Mouse (Mus musculus): Measurements from ENCODE around the gene Elmo1. TPM values are rescaled to one million over a fixed set of nuclear protein-coding genes. Genes with fewer than 3 reads are reported as not detected.

Gene Elmo1
- 9.9 and 11.2 TPM in 2 replicates for polyA plus RNA-seq (2015; fragmentation: Nextera tagmentation; extraction: Ambion mirVana)

DNA sequence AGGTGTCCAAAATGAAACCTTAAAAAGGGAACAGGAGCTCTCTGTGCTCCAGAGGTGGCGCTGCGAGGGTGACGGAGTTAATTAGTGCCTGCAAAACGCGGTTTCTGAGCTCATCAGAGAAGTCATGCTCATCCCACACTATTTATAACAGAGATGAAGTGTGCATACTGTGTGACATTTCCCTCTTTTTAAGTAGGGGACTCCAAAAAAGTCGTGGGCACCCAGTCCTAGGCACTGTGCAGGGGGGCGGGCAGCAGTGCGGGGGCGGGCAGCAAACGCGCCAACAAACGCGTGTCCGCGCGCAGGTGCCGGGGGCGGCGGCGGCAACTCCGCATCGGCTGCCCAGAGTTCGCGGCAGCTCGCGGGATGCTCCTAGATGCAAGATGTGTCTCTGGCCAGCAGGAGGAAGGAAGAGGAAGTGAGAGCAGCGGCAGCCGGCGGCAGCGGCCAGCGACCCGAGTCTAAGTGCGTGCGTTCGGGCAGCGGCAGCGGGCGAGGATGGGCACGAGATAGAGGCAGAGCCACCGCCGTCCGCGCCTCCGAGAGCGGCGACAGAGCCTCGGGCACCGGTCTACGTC lies at the start of gene Elmo1:
Gene Elmo1, plus strand, starts transcription at position 464 of the 578 bp plus-strand sequence.
- Histone ChIP-seq H3K9me3 (no peaks in the 10 kb centered on the region), H3K9ac (peak within 1 kb of the TSS; percentile 70), H3K4me2 (peak within 1 kb of the TSS; percentile 93), H3K27ac (peak within 1 kb of the TSS; percentile 78), H3K4me3 (replicated peaks) (peak within 1 kb of the TSS; percentile 70), H3K36me3 (no peaks in the 10 kb centered on the region), H3K4me1 (peaks cover 3% of the 10 kb centered on the region; the same call in 1 of the 2 replicates), H3K27me3 (replicated peaks) (no peaks in the 10 kb centered on the region)
- under 1% methylated on average over 49 of the region's 49 CpGs for WGBS
- peak; percentile 69; the same call in 1 of the 2 replicates for ATAC-seq (ENCODE audit: insufficient read depth, low FRiP score, low read depth)

DNA sequence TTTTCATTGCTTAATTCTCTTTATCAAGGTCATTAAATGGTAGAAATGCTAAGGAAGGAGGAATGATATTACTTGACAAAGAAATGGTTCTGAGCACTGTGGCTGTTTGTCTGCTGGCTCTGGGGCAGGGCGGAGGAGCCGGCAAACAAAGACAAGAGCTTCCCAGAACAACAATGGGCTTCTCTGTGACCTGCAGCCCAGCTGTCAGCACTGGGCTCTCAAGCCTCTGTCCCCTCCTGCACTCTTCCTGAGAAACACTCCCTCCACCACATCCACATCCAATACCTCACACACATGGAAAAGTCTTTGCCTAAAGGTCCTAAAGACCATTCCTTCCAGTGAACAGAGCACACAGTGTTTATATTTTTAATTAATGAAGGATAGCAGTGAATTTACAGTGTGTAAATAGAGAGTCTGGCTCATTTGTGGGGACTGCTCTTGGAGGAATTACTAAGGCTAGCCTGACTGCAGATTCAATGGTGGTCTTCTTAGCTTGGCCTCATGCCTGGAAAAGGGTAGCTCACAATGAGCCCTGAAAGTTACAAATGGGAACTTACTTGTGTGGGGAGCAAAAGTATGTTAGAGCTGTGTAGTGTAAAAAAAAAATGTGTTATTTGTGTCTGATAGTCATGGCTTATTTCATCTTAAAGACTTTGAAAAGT lies 49.1 kb upstream of the Elmo1 start:
- ATAC-seq (ENCODE audit: insufficient read depth, low FRiP score, low read depth): no peak
- H3K9ac ChIP-seq: no peak overlapping the region
- 0 out of 2 replicates have a peak overlapping the region, but pooled peaks have one; percentile 4 for H3K27ac ChIP-seq
- WGBS: 45% methylated on average over 2 of the region's 2 CpGs
- H3K27me3 ChIP-seq (replicated peaks): no peaks in the 10 kb centered on the region
- H3K4me3 ChIP-seq (replicated peaks): no peak overlapping the region
- no peak overlapping the region for H3K4me2 ChIP-seq
- H3K9me3 ChIP-seq: no peaks in the 10 kb centered on the region
- no peaks in the 10 kb centered on the region for H3K36me3 ChIP-seq
- H3K4me1 ChIP-seq: no peaks in the 10 kb centered on the region

DNA sequence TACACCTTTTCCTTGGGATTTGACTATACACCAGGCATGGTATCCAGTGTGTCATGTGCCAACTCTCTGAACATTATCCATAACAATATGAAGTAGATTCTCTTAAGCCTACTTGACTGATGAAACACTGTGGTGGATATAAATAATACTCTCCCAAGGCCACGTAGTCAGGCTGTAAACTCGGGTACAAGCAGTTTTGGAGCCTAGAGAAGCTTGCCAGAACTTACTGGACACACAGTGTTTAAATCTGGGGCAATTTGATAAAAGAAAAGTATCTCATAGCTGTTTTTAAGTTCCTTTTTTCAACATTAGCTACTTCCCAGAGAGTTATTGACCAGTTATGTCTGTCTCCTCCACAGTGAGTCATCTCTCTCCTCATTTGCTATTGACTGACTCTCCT lies 47.5 kb upstream of the Elmo1 start:
- ATAC-seq (ENCODE audit: insufficient read depth, low FRiP score, low read depth): no peak
- Histone ChIP-seq H3K9me3 (no peaks in the 10 kb centered on the region), H3K27ac (no peak overlapping the region), H3K9ac (no peak overlapping the region), H3K4me1 (no peaks in the 10 kb centered on the region), H3K36me3 (no peaks in the 10 kb centered on the region), H3K4me3 (replicated peaks) (no peak overlapping the region), H3K27me3 (replicated peaks) (no peaks in the 10 kb centered on the region), H3K4me2 (no peak overlapping the region)
- WGBS: 67% methylated on average over 2 of the region's 2 CpGs

DNA sequence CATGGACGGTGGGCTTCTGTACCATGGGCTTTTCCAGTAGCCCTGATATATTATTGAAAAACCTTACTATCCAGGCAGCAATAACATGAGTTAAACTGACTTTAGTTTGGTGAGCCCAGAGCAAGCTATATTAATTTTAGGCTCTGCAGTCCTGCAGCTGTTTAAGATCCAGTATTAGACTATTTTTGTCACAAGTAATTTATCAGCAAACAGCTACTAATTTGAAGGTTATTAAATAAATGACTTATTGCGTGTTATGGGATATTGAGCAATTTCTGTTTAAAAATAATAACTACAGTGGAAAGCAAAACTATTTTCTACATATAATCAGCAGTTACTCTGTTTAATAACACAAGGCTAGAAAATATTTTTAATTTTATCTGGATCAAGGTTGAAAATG lies 45.0 kb upstream of the Elmo1 start:
- no peaks in the 10 kb centered on the region for H3K4me1 ChIP-seq
- H3K9ac ChIP-seq: no peak overlapping the region
- no peak overlapping the region for H3K27ac ChIP-seq
- WGBS: 73% methylated on average over 2 of the region's 2 CpGs
- no peak overlapping the region for H3K4me2 ChIP-seq
- ATAC-seq (ENCODE audit: insufficient read depth, low FRiP score, low read depth): no peak
- no peaks in the 10 kb centered on the region for H3K27me3 ChIP-seq (replicated peaks)
- no peak overlapping the region for H3K4me3 ChIP-seq (replicated peaks)
- H3K9me3 ChIP-seq: no peaks in the 10 kb centered on the region
- no peaks in the 10 kb centered on the region for H3K36me3 ChIP-seq

DNA sequence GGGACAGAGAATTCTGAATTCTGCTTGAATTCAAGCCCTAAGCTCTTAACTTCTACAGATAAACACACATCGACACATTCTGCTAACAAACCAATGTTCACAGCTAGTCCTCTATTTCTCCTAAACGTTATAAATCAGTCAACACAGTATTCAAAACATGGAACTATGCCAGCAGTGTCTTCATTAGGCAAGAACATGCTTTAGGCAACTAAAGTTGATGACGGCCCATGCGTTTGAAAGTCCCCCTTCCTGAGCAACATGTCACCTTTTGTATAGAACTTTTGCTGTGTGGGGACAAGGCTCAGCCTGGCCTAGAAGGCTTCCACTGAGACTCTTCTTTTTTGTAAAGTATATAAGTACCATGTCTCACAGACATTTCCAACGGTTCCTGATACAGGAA lies 44.6 kb upstream of the Elmo1 start:
- ATAC-seq (ENCODE audit: insufficient read depth, low FRiP score, low read depth): no peak
- H3K9ac ChIP-seq: no peak overlapping the region
- no peak overlapping the region for H3K27ac ChIP-seq
- no peaks in the 10 kb centered on the region for H3K27me3 ChIP-seq (replicated peaks)
- WGBS: 54% methylated on average over 5 of the region's 5 CpGs
- H3K9me3 ChIP-seq: no peaks in the 10 kb centered on the region
- H3K4me3 ChIP-seq (replicated peaks): no peak overlapping the region
- no peaks in the 10 kb centered on the region for H3K4me1 ChIP-seq
- no peaks in the 10 kb centered on the region for H3K36me3 ChIP-seq
- H3K4me2 ChIP-seq: no peak overlapping the region

DNA sequence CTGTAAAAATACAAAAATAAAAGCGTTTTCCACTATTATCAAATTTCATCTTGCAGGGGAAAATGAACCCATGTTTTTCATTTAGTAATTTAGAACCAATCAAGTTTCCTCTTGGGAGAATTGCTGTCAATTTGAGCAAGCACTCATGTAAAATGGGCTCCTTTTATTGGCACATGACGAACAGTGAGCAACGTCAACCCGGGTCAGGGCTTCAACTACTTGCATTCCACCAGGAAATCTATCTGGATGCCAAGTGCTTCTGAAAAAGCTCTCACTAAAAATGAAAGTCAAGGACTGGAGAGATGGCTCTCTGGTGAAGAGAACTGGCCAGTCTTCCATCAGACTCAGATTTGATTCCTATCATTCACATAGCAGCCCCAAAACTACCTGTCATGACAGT lies 44.0 kb upstream of the Elmo1 start:
- Histone ChIP-seq H3K4me2 (no peak overlapping the region), H3K27ac (no peak overlapping the region)
- ATAC-seq (ENCODE audit: insufficient read depth, low FRiP score, low read depth): no peak

DNA sequence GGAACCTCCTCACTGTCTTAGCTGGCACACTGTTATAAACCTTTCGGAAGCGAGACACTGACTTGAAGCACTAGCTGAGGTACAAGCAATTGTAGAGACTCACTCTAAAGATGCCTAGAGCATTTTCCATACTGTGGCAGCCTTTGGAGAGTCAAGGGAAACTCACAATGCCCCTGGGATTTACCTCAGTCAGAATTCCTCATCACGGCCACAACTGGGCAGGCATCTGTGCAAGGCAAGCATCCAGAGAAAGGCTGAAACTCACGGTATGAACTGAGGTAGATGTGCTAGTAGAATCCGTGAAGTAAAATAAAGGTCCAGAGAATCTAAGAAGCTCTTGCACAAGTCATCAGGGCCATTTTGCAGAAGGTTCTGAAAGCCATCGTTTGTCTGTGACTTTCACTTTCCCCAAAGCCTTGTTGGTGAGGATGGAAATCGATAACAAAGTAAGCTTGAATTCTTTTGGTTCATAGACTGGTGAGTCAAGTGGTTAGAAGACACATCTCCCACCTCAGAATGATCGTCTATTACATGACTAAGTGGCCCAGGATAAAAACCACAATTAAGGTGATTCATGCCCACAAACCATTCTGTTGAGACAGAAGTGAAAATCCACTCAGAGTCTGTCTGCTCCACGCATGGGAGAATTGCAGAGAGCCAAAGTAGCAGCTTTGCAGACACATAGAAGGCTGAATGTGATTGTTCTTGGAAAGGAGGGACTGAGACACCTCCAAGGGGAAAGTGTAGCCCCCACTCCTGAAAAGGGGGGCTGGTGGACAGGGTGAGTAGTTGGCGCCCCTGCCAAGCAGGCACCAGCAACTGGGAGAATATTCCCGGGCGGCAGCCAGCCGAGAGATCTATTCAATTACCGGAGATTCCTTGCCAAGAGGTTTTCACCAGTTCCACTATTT lies 42.2 kb upstream of the Elmo1 start:
- no peak overlapping the region for H3K4me3 ChIP-seq (replicated peaks)
- H3K36me3 ChIP-seq: no peaks in the 10 kb centered on the region
- no peak overlapping the region for H3K4me2 ChIP-seq
- no peaks in the 10 kb centered on the region for H3K9me3 ChIP-seq
- ATAC-seq (ENCODE audit: insufficient read depth, low FRiP score, low read depth): no peak
- H3K9ac ChIP-seq: no peak overlapping the region
- WGBS: 61% methylated on average over 14 of the region's 14 CpGs
- H3K4me1 ChIP-seq: no peaks in the 10 kb centered on the region
- H3K27ac ChIP-seq: no peak overlapping the region
- H3K27me3 ChIP-seq (replicated peaks): no peaks in the 10 kb centered on the region

More for the DNA sequence above, 44.0 kb upstream of the Elmo1 start:
- Histone ChIP-seq H3K27me3 (replicated peaks) (no peaks in the 10 kb centered on the region), H3K36me3 (no peaks in the 10 kb centered on the region), H3K9ac (no peak overlapping the region), H3K9me3 (no peaks in the 10 kb centered on the region), H3K4me1 (no peaks in the 10 kb centered on the region), H3K4me3 (replicated peaks) (no peak overlapping the region)
- WGBS: 73% methylated on average over 4 of the region's 4 CpGs

DNA sequence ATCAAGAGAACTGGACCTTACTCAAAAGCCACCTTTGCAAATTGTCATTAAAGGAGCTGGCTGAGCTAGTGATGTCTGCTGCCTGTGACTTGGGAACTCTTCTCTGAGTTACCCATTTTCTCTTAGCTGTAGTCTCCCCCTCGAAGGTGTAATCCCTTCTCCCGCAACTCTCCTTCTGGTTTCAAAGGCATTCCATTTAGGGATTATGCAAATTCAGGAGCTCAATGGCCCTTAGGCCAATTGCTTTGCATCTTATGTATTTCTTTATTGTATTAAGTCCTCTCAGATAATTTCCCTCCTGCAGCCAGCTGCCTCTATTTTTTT lies 41.6 kb upstream of the Elmo1 start:
- Histone ChIP-seq H3K4me1 (no peaks in the 10 kb centered on the region), H3K9me3 (no peaks in the 10 kb centered on the region), H3K27ac (no peak overlapping the region), H3K36me3 (no peaks in the 10 kb centered on the region), H3K4me2 (no peak overlapping the region), H3K4me3 (replicated peaks) (no peak overlapping the region), H3K27me3 (replicated peaks) (no peaks in the 10 kb centered on the region), H3K9ac (no peak overlapping the region)
- no peak for ATAC-seq (ENCODE audit: insufficient read depth, low FRiP score, low read depth)
- 66% methylated on average over 2 of the region's 2 CpGs for WGBS

DNA sequence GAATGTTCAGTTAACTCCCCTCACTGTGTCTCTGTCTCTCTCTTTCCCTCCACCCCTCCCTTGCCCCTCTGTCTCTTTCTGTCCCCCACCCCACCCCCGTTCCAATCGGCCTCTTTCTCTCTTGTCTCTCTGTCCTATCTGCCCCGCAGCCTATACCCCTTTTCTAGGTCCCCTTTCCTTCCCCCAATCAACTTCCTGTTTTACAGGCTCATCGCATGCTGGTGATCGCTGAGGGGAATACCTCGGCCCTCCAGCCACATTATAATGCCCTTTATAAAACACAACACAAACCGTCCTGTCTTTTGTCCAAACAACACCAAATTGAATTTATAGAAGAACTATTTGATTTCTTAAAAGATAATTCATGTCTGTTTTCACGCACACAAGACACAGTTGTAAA lies 40.7 kb upstream of the Elmo1 start:
- Histone ChIP-seq H3K4me1 (no peaks in the 10 kb centered on the region), H3K9me3 (no peaks in the 10 kb centered on the region), H3K9ac (no peak overlapping the region), H3K27ac (no peak overlapping the region), H3K4me2 (no peak overlapping the region), H3K36me3 (no peaks in the 10 kb centered on the region), H3K4me3 (replicated peaks) (no peak overlapping the region), H3K27me3 (replicated peaks) (no peaks in the 10 kb centered on the region)
- WGBS: 64% methylated on average over 8 of the region's 8 CpGs
- ATAC-seq (ENCODE audit: insufficient read depth, low FRiP score, low read depth): no peak

DNA sequence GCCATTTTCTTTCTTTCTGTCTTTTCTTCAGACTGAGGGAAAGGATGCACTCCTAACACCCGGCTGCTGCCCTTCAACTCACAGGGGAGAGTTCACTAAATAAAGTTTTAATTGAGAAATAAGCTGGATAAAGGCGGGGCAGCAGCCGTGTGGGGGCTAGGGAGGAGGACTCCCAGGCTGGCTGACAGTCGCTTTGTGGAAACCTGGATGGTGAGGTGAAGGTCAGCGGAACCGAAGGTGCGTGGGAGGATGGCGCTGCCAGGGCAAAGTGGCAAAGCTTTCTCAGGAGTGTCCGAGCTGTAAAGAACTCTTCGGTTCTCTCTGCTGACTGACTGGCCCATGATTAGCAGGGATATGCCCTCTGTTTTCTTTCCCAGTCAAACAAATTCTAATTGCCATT lies 40.2 kb upstream of the Elmo1 start:
- Histone ChIP-seq H3K27ac (no peak overlapping the region), H3K27me3 (replicated peaks) (no peaks in the 10 kb centered on the region), H3K9me3 (no peaks in the 10 kb centered on the region), H3K4me3 (replicated peaks) (no peak overlapping the region), H3K36me3 (no peaks in the 10 kb centered on the region), H3K4me2 (no peak overlapping the region), H3K9ac (no peak overlapping the region), H3K4me1 (no peaks in the 10 kb centered on the region)
- WGBS: 88% methylated on average over 10 of the region's 10 CpGs
- no peak for ATAC-seq (ENCODE audit: insufficient read depth, low FRiP score, low read depth)

DNA sequence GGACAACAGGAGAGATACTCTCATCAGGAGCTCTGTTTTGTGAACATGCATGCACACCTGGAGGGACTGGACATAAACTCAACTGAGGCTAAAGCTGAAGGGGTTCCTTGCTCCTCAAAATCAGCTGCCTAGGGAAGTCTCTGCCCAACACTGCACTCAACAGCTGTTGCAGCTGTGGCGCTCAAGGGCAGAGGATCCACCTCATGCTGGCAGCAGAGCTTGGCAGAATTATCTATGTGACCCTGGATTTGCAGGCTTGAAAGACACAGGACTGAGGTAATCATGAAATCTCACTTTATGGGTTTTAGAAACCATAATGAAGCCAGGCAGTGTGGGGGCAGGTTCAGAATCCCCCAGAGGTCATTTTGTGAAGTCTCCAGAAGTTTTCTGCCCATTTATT lies 32.5 kb upstream of the Elmo1 start:
- Histone ChIP-seq H3K4me3 (replicated peaks) (no peak overlapping the region), H3K27ac (no peak overlapping the region), H3K27me3 (replicated peaks) (no peaks in the 10 kb centered on the region), H3K4me1 (no peaks in the 10 kb centered on the region), H3K36me3 (no peaks in the 10 kb centered on the region), H3K4me2 (no peak overlapping the region), H3K9me3 (no peaks in the 10 kb centered on the region), H3K9ac (no peak overlapping the region)
- no peak for ATAC-seq (ENCODE audit: insufficient read depth, low FRiP score, low read depth)
- 86% methylated on average over 1 of the region's 1 CpGs for WGBS

DNA sequence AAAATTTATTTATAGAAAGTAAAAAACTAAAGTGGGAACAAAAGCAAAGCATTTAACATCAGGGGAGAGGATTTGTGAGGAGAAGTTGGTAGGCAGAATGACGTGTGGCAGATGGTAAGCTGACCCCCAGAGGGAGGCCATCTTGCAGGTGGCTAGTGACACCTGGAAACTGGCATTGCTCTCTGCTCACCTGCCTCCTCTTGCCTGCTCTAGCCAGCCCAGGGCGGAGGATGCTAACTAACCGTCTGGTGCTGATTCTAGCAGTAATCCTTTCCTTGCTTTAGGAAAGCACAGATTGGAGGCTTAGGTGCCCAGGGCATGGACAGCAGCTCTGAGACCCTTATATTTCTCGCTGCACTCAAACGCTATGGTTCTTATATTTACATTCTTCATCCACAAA lies 29.4 kb upstream of the Elmo1 start:
- H3K4me1 ChIP-seq: no peaks in the 10 kb centered on the region
- no peaks in the 10 kb centered on the region for H3K9me3 ChIP-seq
- no peaks in the 10 kb centered on the region for H3K36me3 ChIP-seq
- no peak overlapping the region for H3K4me2 ChIP-seq
- H3K9ac ChIP-seq: no peak overlapping the region
- H3K27me3 ChIP-seq (replicated peaks): no peaks in the 10 kb centered on the region
- no peak overlapping the region for H3K4me3 ChIP-seq (replicated peaks)
- no peak for ATAC-seq (ENCODE audit: insufficient read depth, low FRiP score, low read depth)
- H3K27ac ChIP-seq: no peak overlapping the region
- 78% methylated on average over 5 of the region's 5 CpGs for WGBS

All from stomach, embryonic 15.5 days (tissue).